Mouse (Mus musculus) forebrain, embryonic 16.5 days (tissue): ENCODE measurements around the gene Zbtb25. TPM values are rescaled to one million over a fixed set of nuclear protein-coding genes. Genes with fewer than 3 reads are reported as not detected.
A peak's percentile ranks its signal among the peaks of the same experiment; 100 is the strongest.

ENCODE experiments used
- ATAC-seq: fragments of 200-750 bp; cut with Nextera tagmentation; 2 replicates; pipeline ENCODE4 v1.8.0; 2017; ENCODE audit warnings: mild to moderate bottlenecking, moderate library complexity
- H3K27ac ChIP-seq: fragments of 300-500 bp; sonication (generic); 2 replicates; pipeline ENCODE4 v1.5.1; 2014; ENCODE audit warnings: low read length, control low read depth
- H3K27me3 ChIP-seq: fragments of 300-500 bp; sonication (generic); replicated peaks from 2 replicates; pipeline ENCODE4 v1.6.1; 2014; ENCODE audit warnings: low read length; ENCODE audit not compliant: control insufficient read depth, insufficient read depth
- H3K36me3 ChIP-seq: fragments of 300-500 bp; sonication (generic); 2 replicates; pipeline ENCODE4 v1.6.1; 2014; ENCODE audit not compliant: control insufficient read depth, insufficient read depth
- H3K4me1 ChIP-seq: fragments of 300-500 bp; sonication (generic); replicated peaks from 2 replicates; pipeline ENCODE4 v1.6.1; 2014; ENCODE audit warnings: low read length; ENCODE audit not compliant: control insufficient read depth, insufficient read depth
- H3K4me2 ChIP-seq: fragments of 300-500 bp; sonication (generic); 2 replicates; pipeline ENCODE4 v1.6.1; 2014; ENCODE audit warnings: mild to moderate bottlenecking, low read length, control low read depth
- H3K4me3 ChIP-seq: fragments of 300-500 bp; sonication (generic); replicated peaks from 2 replicates; pipeline ENCODE4 v1.5.1; 2014; ENCODE audit warnings: mild to moderate bottlenecking, low read length, control low read depth
- H3K9ac ChIP-seq: fragments of 300-500 bp; sonication (generic); replicated peaks from 2 replicates; pipeline ENCODE4 v1.6.1; 2014; ENCODE audit warnings: low read depth, low read length, control low read depth
- H3K9me3 ChIP-seq: fragments of 300-500 bp; sonication (generic); 2 replicates; pipeline ENCODE4 v1.6.1; 2016; ENCODE audit warnings: low read length; ENCODE audit not compliant: control insufficient read depth
- WGBS: fragments of 180-500 bp; shearing (Covaris S2); extraction: QIAGEN DNeasy Blood & Tissue Kit; methylation state at CpG from one replicate; pipeline ENCODE4 v1.1.7; 2014; 5-methylcytosine and 5-hydroxymethylcytosine counted together
- polyA plus RNA-seq: library from polyadenylated mRNA; unstranded; fragments of >200 nt; fragmentation: Nextera tagmentation; extraction: Ambion mirVana; gene quantifications from 2 replicates; pipeline ENCODE4 v1.2.1, GENCODE M21; 2015

Gene Zbtb25
- polyA plus RNA-seq, 1 experiment from 2014 or later = 16.5 TPM

DNA sequence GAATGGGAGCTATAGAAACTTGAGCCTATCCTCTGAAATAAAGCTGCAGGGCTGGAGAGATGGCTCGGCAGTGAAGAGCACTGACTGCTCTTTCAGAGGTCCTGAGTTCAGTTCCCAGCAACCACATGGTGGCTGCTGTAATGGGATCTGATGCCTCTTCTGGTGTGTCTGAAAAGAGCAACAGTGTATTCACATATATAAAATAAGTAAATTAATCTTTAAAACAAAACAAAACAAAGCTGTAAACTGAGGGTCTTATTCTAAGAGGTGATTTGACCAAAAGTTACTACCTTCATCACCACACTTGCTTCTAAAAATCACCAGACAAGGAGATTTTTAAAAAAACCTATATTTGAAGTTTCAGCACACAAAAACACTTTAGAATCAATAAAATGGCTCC, 8.5 kb downstream of the Zbtb25 start:
- H3K9ac ChIP-seq = no peak overlapping the region
- no peaks in the 10 kb centered on the region for H3K27me3 ChIP-seq
- ATAC-seq = no peak
- H3K4me3 ChIP-seq = no peak overlapping the region
- 10% methylated on average over 1 of the region's 1 CpGs for WGBS
- no peaks in the 10 kb centered on the region; the same call in 1 of the 2 replicates for H3K4me1 ChIP-seq
- H3K27ac ChIP-seq = no peak overlapping the region
- 0 out of 2 replicates have a peak, but pooled peaks cover 2% of the 10 kb centered on the region for H3K36me3 ChIP-seq
- no peaks in the 10 kb centered on the region for H3K9me3 ChIP-seq
- no peak overlapping the region for H3K4me2 ChIP-seq

DNA sequence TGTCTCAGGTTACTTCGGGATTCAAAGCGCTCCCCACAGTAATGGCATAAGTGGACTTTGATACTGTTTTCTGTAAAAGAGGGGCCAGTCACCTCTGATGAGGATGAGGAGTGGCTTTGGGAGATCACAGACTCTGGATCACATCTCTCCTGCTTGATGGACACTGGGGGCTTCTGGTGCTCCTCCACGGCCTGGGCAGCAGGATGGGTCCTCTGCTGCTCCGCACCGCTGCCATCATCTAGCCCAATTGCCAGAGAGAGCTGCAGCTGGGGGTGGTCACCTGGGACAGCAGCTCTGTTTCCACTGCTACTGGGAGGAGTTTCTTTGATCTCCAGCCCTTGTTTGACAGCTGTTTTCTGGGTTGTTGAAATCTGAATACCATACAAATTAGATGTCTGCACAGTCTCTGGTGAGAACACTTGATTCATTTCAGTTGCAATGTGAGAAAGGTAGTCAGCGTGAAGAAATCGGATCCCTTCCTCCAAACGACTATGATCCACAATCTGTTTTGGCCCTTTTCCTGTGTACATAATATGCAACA, 19.7 kb downstream of the Zbtb25 start:
- ATAC-seq = no peak
- Histone ChIP-seq H3K27ac (no peak overlapping the region), H3K4me1 (no peaks in the 10 kb centered on the region), H3K27me3 (no peaks in the 10 kb centered on the region), H3K9me3 (no peaks in the 10 kb centered on the region), H3K9ac (no peak overlapping the region), H3K36me3 (peaks cover 5% of the 10 kb centered on the region), H3K4me3 (no peak overlapping the region), H3K4me2 (no peak overlapping the region)
- WGBS = 87% methylated on average over 8 of the region's 8 CpGs

- Histone ChIP-seq H3K9me3 (no peaks in the 10 kb centered on the region), H3K4me3 (no peak overlapping the region), H3K9ac (no peak overlapping the region), H3K4me2 (no peak overlapping the region), H3K36me3 (peaks cover 2% of the 10 kb centered on the region), H3K27me3 (no peaks in the 10 kb centered on the region), H3K4me1 (no peaks in the 10 kb centered on the region), H3K27ac (no peak overlapping the region)
- WGBS = 90% methylated on average over 6 of the region's 6 CpGs
- no peak for ATAC-seq
Measured at GRCm38 (mm10) chr12:76345759-76346455, 23.5 kb downstream of the Zbtb25 start.

DNA sequence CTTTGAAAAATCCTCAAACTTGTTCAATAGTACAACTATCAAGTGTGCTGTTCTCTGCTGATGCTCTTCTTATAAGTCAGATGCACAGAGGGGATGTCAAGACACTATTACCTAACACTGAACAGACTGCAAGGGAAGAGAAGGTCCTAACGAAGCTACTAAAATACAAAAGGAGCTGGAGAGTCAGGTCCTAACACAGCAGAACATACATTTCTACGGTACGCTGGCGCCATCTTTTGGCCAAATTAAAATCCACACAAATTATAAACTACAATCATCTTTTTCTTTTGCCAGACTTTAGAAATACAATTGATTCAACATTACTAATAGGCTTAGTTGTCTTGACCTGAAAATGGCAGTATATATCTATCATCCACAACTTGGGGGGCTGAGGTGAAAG, 28.3 kb downstream of the Zbtb25 start:
- WGBS = 1% methylated on average over 4 of the region's 4 CpGs
- H3K9ac ChIP-seq = no peak overlapping the region
- no peak overlapping the region for H3K4me2 ChIP-seq
- no peaks in the 10 kb centered on the region for H3K4me1 ChIP-seq
- no peaks in the 10 kb centered on the region for H3K27me3 ChIP-seq
- no peaks in the 10 kb centered on the region for H3K36me3 ChIP-seq
- no peak overlapping the region for H3K4me3 ChIP-seq
- H3K9me3 ChIP-seq = no peaks in the 10 kb centered on the region
- H3K27ac ChIP-seq = no peak overlapping the region
- ATAC-seq = peak; percentile 63; the same call in 1 of the 2 replicates

DNA sequence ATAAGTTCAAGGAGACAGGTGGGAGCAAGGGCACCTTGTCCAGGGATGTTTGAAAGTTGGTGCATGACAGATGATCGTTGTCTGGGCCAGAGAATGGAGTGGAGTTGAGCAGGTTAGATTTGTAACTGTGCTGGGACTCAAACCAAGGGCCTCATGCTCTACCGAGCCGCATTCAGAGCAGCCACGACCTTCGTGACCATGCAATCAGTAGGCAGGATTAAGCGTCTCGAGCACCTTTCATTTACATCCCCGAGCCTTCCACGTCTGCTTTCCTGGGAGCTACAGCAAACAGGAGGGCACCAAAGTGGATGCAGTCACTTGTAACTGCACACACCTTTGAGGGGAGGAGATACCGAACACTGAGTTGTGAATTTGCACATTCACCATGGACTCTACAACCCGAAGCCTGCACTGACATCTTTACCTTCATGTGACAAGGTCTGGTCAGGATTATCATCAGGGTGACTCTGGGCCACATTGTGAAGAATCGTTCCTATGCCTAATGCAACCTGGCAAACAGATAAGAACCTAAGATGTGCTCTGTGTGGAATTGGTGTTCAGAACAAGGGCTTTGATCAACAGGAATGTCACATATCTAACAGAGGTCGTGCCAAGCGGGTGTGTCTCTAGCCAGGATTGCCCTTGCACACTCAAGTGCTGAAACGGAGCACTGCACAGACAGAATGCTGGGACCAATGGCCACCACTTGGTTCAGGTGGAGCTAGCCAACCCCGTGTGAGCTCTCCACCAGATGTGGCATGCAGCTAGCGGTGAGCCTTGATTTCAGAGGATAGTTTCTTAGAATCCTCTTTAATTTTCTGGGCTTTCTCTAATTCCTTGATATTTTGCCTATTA, 33.1 kb downstream of the Zbtb25 start:
- no peak overlapping the region for H3K4me2 ChIP-seq
- H3K36me3 ChIP-seq = no peaks in the 10 kb centered on the region
- H3K4me1 ChIP-seq = no peaks in the 10 kb centered on the region
- no peak overlapping the region for H3K27ac ChIP-seq
- no peak for ATAC-seq
- no peak overlapping the region for H3K4me3 ChIP-seq
- no peaks in the 10 kb centered on the region for H3K9me3 ChIP-seq
- 85% methylated on average over 17 of the region's 17 CpGs for WGBS
- H3K9ac ChIP-seq = no peak overlapping the region
- H3K27me3 ChIP-seq = no peaks in the 10 kb centered on the region

DNA sequence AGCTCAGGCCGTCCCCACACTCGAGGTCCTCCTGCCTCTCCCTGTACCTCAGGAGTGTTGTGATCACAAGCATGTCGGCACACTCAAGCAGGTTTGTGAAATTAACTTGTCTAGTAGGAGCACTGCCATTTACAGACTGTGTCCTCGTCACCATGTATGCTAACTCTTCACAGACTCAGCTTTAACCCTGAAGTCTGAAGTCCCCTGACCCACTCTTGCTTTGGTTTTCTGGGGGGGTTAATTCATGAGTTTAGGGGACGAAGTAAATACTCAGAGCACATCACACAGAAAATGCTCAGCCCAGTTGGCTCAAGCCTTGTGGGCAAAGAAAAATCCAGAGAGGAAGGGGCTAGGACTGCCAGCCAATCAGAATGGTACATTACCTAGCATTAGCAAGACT, 33.8 kb downstream of the Zbtb25 start:
- H3K4me3 ChIP-seq = no peak overlapping the region
- no peaks in the 10 kb centered on the region for H3K27me3 ChIP-seq
- no peak overlapping the region for H3K9ac ChIP-seq
- H3K9me3 ChIP-seq = no peaks in the 10 kb centered on the region
- no peak overlapping the region for H3K27ac ChIP-seq
- H3K4me2 ChIP-seq = no peak overlapping the region
- no peaks in the 10 kb centered on the region for H3K36me3 ChIP-seq
- no peak for ATAC-seq
- H3K4me1 ChIP-seq = no peaks in the 10 kb centered on the region
- 85% methylated on average over 5 of the region's 5 CpGs for WGBS

DNA sequence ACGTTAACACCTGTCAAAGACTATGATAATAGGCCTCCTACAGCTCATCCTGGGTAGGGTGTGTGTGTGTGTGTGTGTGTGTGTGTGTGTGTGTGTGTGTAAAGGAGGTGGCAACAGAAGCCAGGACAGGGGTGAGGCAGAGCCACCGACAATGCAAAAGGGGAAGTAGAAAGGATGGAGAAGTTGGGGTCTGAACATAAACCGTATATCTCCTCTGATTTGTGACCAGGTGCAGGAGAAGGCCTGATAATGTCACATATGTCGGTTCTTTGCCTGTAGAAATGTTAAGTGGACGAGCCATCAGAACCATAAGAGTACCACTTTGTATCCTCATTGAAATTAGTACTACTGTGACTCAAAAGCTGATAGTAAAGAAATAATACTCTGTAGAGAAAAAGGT, 35.7 kb downstream of the Zbtb25 start:
- 94% methylated on average over 5 of the region's 5 CpGs for WGBS
- no peak overlapping the region for H3K4me2 ChIP-seq
- no peak overlapping the region for H3K27ac ChIP-seq

GRCm38 (mm10) chr12:76328567-76329354, 40.6 kb downstream of the Zbtb25 start:
- H3K4me1 ChIP-seq = peaks cover 12% of the 10 kb centered on the region
- no peaks in the 10 kb centered on the region for H3K9me3 ChIP-seq
- H3K36me3 ChIP-seq = no peaks in the 10 kb centered on the region
- no peak overlapping the region for H3K4me3 ChIP-seq
- ATAC-seq = no peak
- H3K4me2 ChIP-seq = no peak overlapping the region
- no peaks in the 10 kb centered on the region for H3K27me3 ChIP-seq
- H3K27ac ChIP-seq = no peak overlapping the region
- H3K9ac ChIP-seq = no peak overlapping the region
- WGBS = 89% methylated on average over 6 of the region's 6 CpGs

More for the DNA sequence above, 35.7 kb downstream of the Zbtb25 start:
- H3K9me3 ChIP-seq = no peaks in the 10 kb centered on the region
- no peaks in the 10 kb centered on the region for H3K27me3 ChIP-seq
- no peak for ATAC-seq
- no peak overlapping the region for H3K4me3 ChIP-seq
- no peaks in the 10 kb centered on the region for H3K36me3 ChIP-seq
- no peaks in the 10 kb centered on the region for H3K4me1 ChIP-seq
- H3K9ac ChIP-seq = no peak overlapping the region
